Mouse (Mus musculus): ENCODE data around the gene BC048562. TPM values are rescaled to one million over a fixed set of nuclear protein-coding genes. Genes with fewer than 3 reads are reported as not detected.
A peak's percentile ranks its signal among the peaks of the same experiment; 100 is the strongest.

Gene BC048562
- polyA plus RNA-seq, 1 experiment = not detected

- no peak for DNase-seq (ENCODE audit: low read depth)
- no peak for TF ChIP-seq POLR2A (IDR thresholded peaks at IDR 0.05; ENCODE audit: borderline replicate concordance, extremely low read depth, insufficient read depth, insufficient read length, poor library complexity, severe bottlenecking)
- TF ChIP-seq CTCF (IDR thresholded peaks at IDR 0.05; ENCODE audit: borderline replicate concordance, extremely low read depth, insufficient read depth, insufficient read length) = no peak
Observed at GRCm38 (mm10) chr9:108481520-108482210, 45.4 kb downstream of the BC048562 start.

GRCm38 (mm10) chr9:108483051-108483790, 46.9 kb downstream of the BC048562 start:
- DNase-seq (ENCODE audit: low read depth) = no peak
- no peak for TF ChIP-seq POLR2A (IDR thresholded peaks at IDR 0.05; ENCODE audit: borderline replicate concordance, extremely low read depth, insufficient read depth, insufficient read length, poor library complexity, severe bottlenecking)
- TF ChIP-seq CTCF (IDR thresholded peaks at IDR 0.05; ENCODE audit: borderline replicate concordance, extremely low read depth, insufficient read depth, insufficient read length) = no peak

GRCm38 (mm10) chr9:108484021-108484420, 47.7 kb downstream of the BC048562 start:
- no peak for DNase-seq (ENCODE audit: low read depth)
- TF ChIP-seq CTCF (IDR thresholded peaks at IDR 0.05; ENCODE audit: borderline replicate concordance, extremely low read depth, insufficient read depth, insufficient read length) (no peak), POLR2A (IDR thresholded peaks at IDR 0.05; ENCODE audit: borderline replicate concordance, extremely low read depth, insufficient read depth, insufficient read length, poor library complexity, severe bottlenecking) (no peak)

GRCm38 (mm10) chr9:108485301-108485875, 49.1 kb downstream of the BC048562 start:
- no peak for DNase-seq (ENCODE audit: low read depth)
- TF ChIP-seq POLR2A (IDR thresholded peaks at IDR 0.05; ENCODE audit: borderline replicate concordance, extremely low read depth, insufficient read depth, insufficient read length, poor library complexity, severe bottlenecking) (no peak), CTCF (IDR thresholded peaks at IDR 0.05; ENCODE audit: borderline replicate concordance, extremely low read depth, insufficient read depth, insufficient read length) (no peak)

GRCm38 (mm10) chr9:108486973-108487530, 50.8 kb downstream of the BC048562 start:
- TF ChIP-seq CTCF (IDR thresholded peaks at IDR 0.05; ENCODE audit: borderline replicate concordance, extremely low read depth, insufficient read depth, insufficient read length) (no peak), POLR2A (IDR thresholded peaks at IDR 0.05; ENCODE audit: borderline replicate concordance, extremely low read depth, insufficient read depth, insufficient read length, poor library complexity, severe bottlenecking) (no peak)
- no peak for DNase-seq (ENCODE audit: low read depth)

GRCm38 (mm10) chr9:108488403-108488802, 52.1 kb downstream of the BC048562 start:
- TF ChIP-seq POLR2A (IDR thresholded peaks at IDR 0.05; ENCODE audit: borderline replicate concordance, extremely low read depth, insufficient read depth, insufficient read length, poor library complexity, severe bottlenecking) (no peak), CTCF (IDR thresholded peaks at IDR 0.05; ENCODE audit: borderline replicate concordance, extremely low read depth, insufficient read depth, insufficient read length) (no peak)

GRCm38 (mm10) chr9:108489215-108489614, 52.9 kb downstream of the BC048562 start:
- no peak for DNase-seq (ENCODE audit: low read depth)
- no peak for TF ChIP-seq POLR2A (IDR thresholded peaks at IDR 0.05; ENCODE audit: borderline replicate concordance, extremely low read depth, insufficient read depth, insufficient read length, poor library complexity, severe bottlenecking)

More at GRCm38 (mm10) chr9:108488403-108488802, 52.1 kb downstream of the BC048562 start:
- DNase-seq (ENCODE audit: low read depth) = no peak

- no peak for DNase-seq (ENCODE audit: low read depth)
- TF ChIP-seq POLR2A (IDR thresholded peaks at IDR 0.05; ENCODE audit: borderline replicate concordance, extremely low read depth, insufficient read depth, insufficient read length, poor library complexity, severe bottlenecking) (no peak), CTCF (IDR thresholded peaks at IDR 0.05; ENCODE audit: borderline replicate concordance, extremely low read depth, insufficient read depth, insufficient read length) (no peak)
Observed at GRCm38 (mm10) chr9:108489702-108490558, 53.6 kb downstream of the BC048562 start.

- TF ChIP-seq CTCF (IDR thresholded peaks at IDR 0.05; ENCODE audit: borderline replicate concordance, extremely low read depth, insufficient read depth, insufficient read length) = no peak
- peak; percentile 47 for TF ChIP-seq POLR2A (IDR thresholded peaks at IDR 0.05; ENCODE audit: borderline replicate concordance, extremely low read depth, insufficient read depth, insufficient read length, poor library complexity, severe bottlenecking)
- DNase-seq (ENCODE audit: low read depth) = peak; percentile 99
Observed at GRCm38 (mm10) chr9:108490559-108491285, 54.4 kb downstream of the BC048562 start, which contains the start of gene Usp19. TSS of gene Usp19 (plus strand) at chr9:108490602.

- no peak for DNase-seq (ENCODE audit: low read depth)
- no peak for TF ChIP-seq CTCF (IDR thresholded peaks at IDR 0.05; ENCODE audit: borderline replicate concordance, extremely low read depth, insufficient read depth, insufficient read length)
- no peak for TF ChIP-seq POLR2A (IDR thresholded peaks at IDR 0.05; ENCODE audit: borderline replicate concordance, extremely low read depth, insufficient read depth, insufficient read length, poor library complexity, severe bottlenecking)
Observed at GRCm38 (mm10) chr9:108491286-108491580, 55.0 kb downstream of the BC048562 start.
